Mouse (Mus musculus) thymus, adult 2 months (tissue): ENCODE data around the gene Draxin.
A peak's percentile ranks its signal among the peaks of the same experiment; 100 is the strongest.

ENCODE experiments used
- CTCF ChIP-seq: fragments of 200-500 bp; IDR thresholded peaks from 2 replicates; pipeline ENCODE4 v1.5.1; 2012; ENCODE audit warnings: mild to moderate bottlenecking, control low read depth, low read length, moderate library complexity, borderline replicate concordance; ENCODE audit not compliant: control insufficient read depth, poor library complexity, insufficient read depth; ENCODE audit errors: extremely low read depth
- POLR2A ChIP-seq: fragments of 200-500 bp; IDR thresholded peaks from 2 replicates; pipeline ENCODE4 v1.6.1; 2012; ENCODE audit warnings: mild to moderate bottlenecking, low read length, control low read depth, moderate library complexity; ENCODE audit not compliant: control insufficient read depth, poor library complexity, insufficient read depth; ENCODE audit errors: extremely low read depth

- TF ChIP-seq POLR2A (no peak), CTCF (peak; percentile 77; the same call in 1 of the 2 replicates)
Measured at GRCm38 (mm10) chr4:148170842-148171241, 40.3 kb upstream of the Draxin start.
